Mouse (Mus musculus): ENCODE results near the gene Dffa. TPM values are rescaled to one million over a fixed set of nuclear protein-coding genes. Genes with fewer than 3 reads are reported as not detected.
"Not testable (repeated sequence)": the region's sequence is repeated elsewhere in the genome, so short reads cannot be mapped to it uniquely, and the experiment has no call there.

The Dffa gene
- total RNA-seq, 2 experiments from 2014 or later, result 46.5 to 50.6 TPM

- DNase-seq (ENCODE audit: low spot score in 2 of 2), result no peak
These were observed 41.2 kb downstream of the Dffa start for GRCm38 (mm10) chr4:149145151-149145550.

DNA sequence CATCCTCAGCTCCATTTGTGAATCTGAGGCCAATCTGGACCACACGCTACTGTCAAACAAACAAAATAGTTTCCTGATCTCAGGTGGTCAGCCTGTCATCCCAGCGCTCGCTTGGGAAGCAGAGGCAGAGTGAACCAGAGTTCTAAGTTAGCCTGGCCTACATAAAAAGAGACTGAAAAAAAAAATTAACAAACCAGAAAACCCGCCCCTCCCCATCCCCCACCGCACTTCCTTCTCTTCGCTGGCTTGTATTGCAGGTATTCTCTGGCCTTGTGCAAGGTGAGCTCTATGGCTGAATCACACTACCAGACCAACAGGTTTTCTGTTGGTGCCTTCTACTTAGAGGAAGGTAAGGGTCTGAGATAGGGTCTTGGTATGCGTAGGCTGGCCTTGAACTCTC is 43.6 kb downstream of the Dffa start:
- DNase-seq (ENCODE audit: low spot score in 2 of 2), result no peak

GRCm38 (mm10) chr4:149148084-149148483 is 44.1 kb downstream of the Dffa start:
- no peak for DNase-seq (ENCODE audit: low spot score in 2 of 2)

DNA sequence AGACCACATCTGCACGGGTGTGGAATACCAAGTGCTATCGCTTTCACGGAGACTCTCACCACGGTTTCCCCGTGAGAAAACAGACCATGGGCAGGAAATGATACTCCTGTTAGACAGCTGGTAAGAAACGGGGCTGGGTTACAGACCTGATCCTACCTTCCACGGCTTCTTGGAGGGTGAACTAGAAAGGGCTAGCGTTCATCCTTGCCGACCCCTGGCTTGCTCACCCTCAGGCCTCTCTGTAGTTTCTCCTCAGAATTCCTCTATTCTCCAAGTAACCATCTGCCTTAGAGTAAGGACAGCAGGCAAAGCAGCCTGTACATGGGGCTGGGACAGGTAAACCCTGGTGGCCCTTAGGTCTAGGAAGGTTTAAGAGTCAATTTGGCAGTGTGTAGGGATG is 45.2 kb downstream of the Dffa start:
- DNase-seq (ENCODE audit: low spot score in 2 of 2), result no peak

DNA sequence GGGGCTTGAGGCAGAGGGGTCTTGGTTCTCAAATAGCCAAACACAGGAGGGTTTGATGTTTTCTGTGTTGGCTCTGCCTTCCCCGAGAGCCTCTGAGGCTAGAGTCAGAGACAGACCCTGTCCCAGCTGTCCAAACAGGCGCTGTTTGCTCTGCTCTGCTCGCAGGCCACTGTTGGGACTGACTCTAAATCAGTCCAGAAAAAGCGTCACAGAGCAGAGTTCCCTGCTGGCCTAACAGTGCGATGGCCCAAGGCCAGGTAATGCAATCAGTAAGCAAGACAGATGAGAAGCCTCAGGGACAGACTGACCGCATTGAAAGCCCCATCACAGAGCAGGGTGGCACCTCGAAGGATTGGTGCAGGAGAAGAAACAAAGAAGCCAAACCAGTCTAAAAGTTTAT is 45.7 kb downstream of the Dffa start:
- DNase-seq (ENCODE audit: low spot score in 2 of 2), result no peak

- no peak for DNase-seq (ENCODE audit: low spot score in 2 of 2)
These were observed 46.3 kb downstream of the Dffa start for GRCm38 (mm10) chr4:149150256-149150655.

GRCm38 (mm10) chr4:149150721-149151120 is 46.8 kb downstream of the Dffa start:
- DNase-seq (ENCODE audit: low spot score in 2 of 2), result no peak

DNA sequence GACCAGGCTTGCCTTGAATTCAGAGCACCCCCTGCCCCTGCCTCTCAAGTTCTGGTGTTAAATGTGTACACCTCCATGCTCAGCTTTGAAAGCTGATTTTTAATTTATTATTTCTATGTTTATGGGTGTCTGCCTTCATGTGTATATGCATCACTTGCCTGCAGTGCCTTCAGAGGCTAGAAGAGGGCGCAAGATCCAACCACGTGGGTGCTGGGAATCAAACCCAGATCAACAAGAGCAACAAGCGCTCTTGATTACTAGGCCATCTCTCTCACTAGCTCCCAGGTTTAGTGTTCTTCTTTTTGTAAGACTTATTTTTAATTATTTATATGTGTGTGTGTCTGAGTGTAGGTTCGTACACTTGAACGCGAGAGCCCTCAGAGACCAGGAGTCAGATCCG is 50.9 kb downstream of the Dffa start:
- DNase-seq (ENCODE audit: low spot score in 2 of 2), result no peak

DNA sequence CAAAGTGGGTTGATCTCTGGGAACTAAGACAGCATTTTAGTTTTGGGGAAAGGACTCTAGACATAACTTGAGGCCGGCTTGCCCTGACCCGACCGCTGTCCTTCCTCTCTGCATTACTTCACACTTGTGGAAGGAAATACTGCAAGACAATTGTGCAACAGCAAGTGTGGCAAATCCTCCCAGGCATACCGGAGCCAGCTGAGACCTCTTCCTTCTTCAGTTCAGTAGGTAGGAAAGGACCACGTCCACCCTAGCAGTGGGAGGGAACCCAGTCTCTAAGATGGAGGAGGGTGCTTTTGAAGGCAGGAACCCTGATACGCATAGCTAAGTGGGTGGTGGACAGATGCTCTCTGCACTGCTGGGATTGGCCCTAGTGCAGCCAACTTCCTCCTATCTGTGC is 51.8 kb downstream of the Dffa start:
- DNase-seq (ENCODE audit: low spot score in 2 of 2), result no peak

GRCm38 (mm10) chr4:149157415-149157973 is 53.5 kb downstream of the Dffa start:
- DNase-seq (ENCODE audit: low spot score in 2 of 2), result no peak

DNA sequence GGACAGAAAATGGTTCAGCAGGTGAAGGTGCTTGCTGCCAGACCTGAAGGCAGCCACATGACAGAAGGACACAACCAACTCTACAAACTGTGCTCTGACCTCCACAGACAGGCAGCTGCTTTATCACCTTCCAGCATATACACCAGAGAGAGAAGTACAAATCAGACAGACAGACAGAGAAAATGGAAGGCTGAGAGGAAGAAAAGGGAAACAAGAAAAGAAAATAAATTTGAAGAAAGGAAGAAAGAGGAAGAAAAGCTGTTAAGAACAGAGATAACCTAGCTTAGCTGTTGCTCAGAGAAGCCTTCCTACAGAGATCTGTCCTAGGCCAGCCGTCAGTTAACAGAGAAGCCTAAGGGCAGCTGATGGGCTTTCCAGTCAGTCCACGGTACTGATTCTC is 55.3 kb downstream of the Dffa start:
- DNase-seq (ENCODE audit: low spot score in 2 of 2), result no peak

GRCm38 (mm10) chr4:149159891-149160290 is 55.9 kb downstream of the Dffa start:
- DNase-seq (ENCODE audit: low spot score in 2 of 2), result no peak

DNA sequence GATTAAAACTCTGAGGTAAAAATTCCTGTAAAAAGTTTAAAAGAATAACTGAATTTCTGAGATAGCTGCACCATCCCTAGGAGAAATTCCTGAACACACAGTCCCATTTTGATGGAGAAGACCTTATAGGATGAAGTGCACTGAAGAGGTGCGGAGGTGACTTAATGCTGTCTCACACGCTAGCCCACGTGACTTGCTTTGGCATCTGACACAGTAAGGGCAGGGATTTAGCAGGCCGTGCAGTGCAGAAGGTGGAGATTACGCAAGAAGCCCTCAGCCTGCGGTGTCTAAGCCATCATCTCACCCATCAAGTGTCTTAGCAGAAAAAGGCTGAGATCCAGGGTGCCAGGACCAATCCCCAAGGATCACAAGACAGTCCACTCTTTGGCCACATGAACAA is 57.2 kb downstream of the Dffa start:
- no peak for DNase-seq (ENCODE audit: low spot score in 2 of 2)

GRCm38 (mm10) chr4:149163196-149163595 is 59.2 kb downstream of the Dffa start:
- DNase-seq (ENCODE audit: low spot score in 2 of 2), result no peak

DNA sequence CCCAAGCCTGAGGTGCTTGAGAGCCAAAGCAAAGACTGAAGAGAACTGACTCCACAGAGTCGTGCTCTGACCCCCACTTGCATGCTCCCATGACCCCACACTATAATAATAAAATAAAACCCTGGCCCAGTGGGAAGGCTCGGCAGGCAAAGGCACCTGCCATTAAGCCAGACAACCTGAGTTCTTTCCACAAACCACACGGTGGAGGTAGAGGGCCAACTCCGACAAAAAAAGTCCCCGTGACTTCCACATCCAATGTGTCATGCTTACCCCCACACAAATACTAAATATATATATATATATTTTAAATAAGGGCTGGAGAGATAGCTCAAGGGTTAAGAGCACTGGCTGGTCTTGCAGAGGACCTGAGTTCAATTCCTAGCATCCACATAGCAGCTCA is 60.2 kb downstream of the Dffa start:
- no peak for DNase-seq (ENCODE audit: low spot score in 2 of 2)

- peak; percentile 93 to 98 for DNase-seq (ENCODE audit: low spot score in 2 of 2)
These were observed 62.4 kb downstream of the Dffa start, which contains the start of gene Pgd for GRCm38 (mm10) chr4:149166215-149166946. Pgd (minus strand) TSS chr4:149166771.

DNA sequence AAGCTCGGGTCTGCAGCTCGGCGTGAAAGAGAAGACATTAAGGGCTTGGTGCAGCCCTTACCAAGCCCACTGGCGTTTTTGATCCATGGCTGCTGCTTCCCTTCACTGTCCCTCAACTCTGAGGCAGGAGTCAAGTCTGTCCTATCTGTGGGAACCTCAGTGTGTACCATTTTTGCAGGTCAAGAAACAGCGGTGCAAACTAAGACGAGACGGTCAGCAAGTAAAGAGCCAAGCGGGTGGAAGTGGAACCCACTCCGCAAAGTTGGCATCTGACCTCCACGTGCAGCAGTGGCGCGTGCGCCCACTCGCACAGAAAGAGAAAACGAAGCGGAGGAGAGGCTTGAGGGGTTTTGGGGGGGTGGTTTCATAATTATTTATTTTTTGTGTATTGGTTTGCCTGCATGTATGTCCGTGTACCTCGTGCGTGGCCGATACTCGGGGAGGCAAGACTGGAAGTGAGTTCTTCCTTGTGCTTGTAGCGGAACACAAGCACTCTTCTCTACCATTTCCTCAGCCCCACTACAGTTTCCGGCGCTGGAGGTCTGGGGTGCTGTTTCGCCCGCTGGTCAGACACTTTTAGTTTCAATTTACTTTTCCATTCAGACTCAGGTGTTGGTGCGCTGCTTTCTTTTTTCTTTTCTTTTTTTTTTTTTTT is 63.1 kb downstream of the Dffa start:
- peak in 1 of 2 experiments; percentile 19 for DNase-seq (ENCODE audit: low spot score in 2 of 2)

- DNase-seq (ENCODE audit: low spot score in 2 of 2), result no peak
These were observed 64.1 kb downstream of the Dffa start for GRCm38 (mm10) chr4:149168016-149168415.

DNA sequence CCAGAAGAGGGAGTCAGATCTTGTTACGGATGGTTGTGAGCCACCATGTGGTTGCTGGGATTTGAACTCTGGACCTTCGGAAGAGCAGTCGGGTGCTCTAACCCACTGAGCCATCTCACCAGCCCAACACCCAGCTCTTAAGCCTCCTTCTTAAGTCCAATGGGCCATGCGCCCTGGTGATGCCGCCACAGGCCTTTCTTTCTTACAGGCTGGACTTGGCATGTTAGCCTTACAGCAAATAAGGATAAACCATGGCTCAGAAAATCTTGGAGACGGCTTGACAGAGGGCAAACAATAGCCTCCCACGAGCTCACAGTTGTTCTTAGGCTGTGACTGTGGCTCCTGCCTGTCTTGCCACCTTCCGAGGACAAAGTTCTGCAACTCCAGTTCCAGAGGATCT is 66.0 kb downstream of the Dffa start:
- DNase-seq (ENCODE audit: low spot score in 2 of 2), result not testable (repeated sequence)
